Mouse (Mus musculus): ENCODE data around the gene Slc11a2. TPM values are rescaled to one million over a fixed set of nuclear protein-coding genes. Genes with fewer than 3 reads are reported as not detected.

The Slc11a2 gene
- total RNA-seq, 1 experiment: 59.8 TPM

- H3K9me3 ChIP-seq (ENCODE audit: control insufficient read depth, insufficient read depth, low read depth, low read length): no peaks in the 10 kb centered on the region
- in situ Hi-C loops (cut with MboI; ENCODE audit: low sequenced_read_pairs in 2 of 2, unreplicated experiment in 2 of 2): no loop called here
- no peak overlapping the region for H3K27ac ChIP-seq (ENCODE audit: insufficient read depth, low read depth, low read length, poor library complexity, severe bottlenecking)
- DNase-seq (ENCODE audit: low read depth, low spot score): no peak
- no peak overlapping the region; the same call in 1 of the 2 replicates for H3K9ac ChIP-seq (ENCODE audit: insufficient read depth, low read depth, low read length, poor library complexity, severe bottlenecking)
- H3K4me1 ChIP-seq (ENCODE audit: control insufficient read depth in 2 of 2, insufficient read depth in 2 of 2, low read length in 2 of 2, poor library complexity in 1 of 2): peaks cover 3 to 6% of the 10 kb centered on the region in 2 experiments; a peak in 1 of 4 replicates
- H3K36me3 ChIP-seq (ENCODE audit: control insufficient read depth, insufficient read depth, low read length, poor library complexity, severe bottlenecking): peaks cover 2% of the 10 kb centered on the region; the same call in 1 of the 2 replicates
- no peak overlapping the region for H3K4me3 ChIP-seq (ENCODE audit: insufficient read depth in 1 of 2, low read depth in 1 of 2, low read length in 2 of 2, poor library complexity in 1 of 2, severe bottlenecking in 1 of 2)
- TF ChIP-seq MAFK (IDR thresholded peaks at IDR 0.05; ENCODE audit: insufficient read depth, low read depth, low read length) (no peak), CHD2 (IDR thresholded peaks at IDR 0.05; ENCODE audit: low read depth, low read length) (no peak), ZC3H11A (IDR thresholded peaks at IDR 0.05; ENCODE audit: borderline replicate concordance, low read depth, low read length) (no peak)
Observed at GRCm38 (mm10) chr15:100415684-100416083, 9.2 kb downstream of the Slc11a2 start.

GRCm38 (mm10) chr15:100414942-100415341 lies 9.9 kb downstream of the Slc11a2 start:
- in situ Hi-C loops (cut with MboI; ENCODE audit: low sequenced_read_pairs in 2 of 2, unreplicated experiment in 2 of 2): no loop called here
- Histone ChIP-seq H3K4me1 (ENCODE audit: control insufficient read depth in 2 of 2, insufficient read depth in 2 of 2, low read length in 2 of 2, poor library complexity in 1 of 2) (peaks cover 3 to 6% of the 10 kb centered on the region in 2 experiments; a peak in 1 of 4 replicates), H3K27ac (ENCODE audit: insufficient read depth, low read depth, low read length, poor library complexity, severe bottlenecking) (no peak overlapping the region)

GRCm38 (mm10) chr15:100414011-100414410 lies 10.9 kb downstream of the Slc11a2 start:
- TF ChIP-seq ZC3H11A (IDR thresholded peaks at IDR 0.05; ENCODE audit: borderline replicate concordance, low read depth, low read length) (no peak), CHD2 (IDR thresholded peaks at IDR 0.05; ENCODE audit: low read depth, low read length) (no peak), MAFK (IDR thresholded peaks at IDR 0.05; ENCODE audit: insufficient read depth, low read depth, low read length) (no peak), ZNF384 (IDR thresholded peaks at IDR 0.05; ENCODE audit: low read depth, low read length) (no peak)
- no peak overlapping the region for H3K4me3 ChIP-seq (ENCODE audit: insufficient read depth in 1 of 2, low read depth in 1 of 2, low read length in 2 of 2, poor library complexity in 1 of 2, severe bottlenecking in 1 of 2)
- no peak overlapping the region for H3K9ac ChIP-seq (ENCODE audit: insufficient read depth, low read depth, low read length, poor library complexity, severe bottlenecking)
- no peak for DNase-seq (ENCODE audit: low read depth, low spot score)
- no peak overlapping the region for H3K27ac ChIP-seq (ENCODE audit: insufficient read depth, low read depth, low read length, poor library complexity, severe bottlenecking)
- in situ Hi-C loops (cut with MboI; ENCODE audit: low sequenced_read_pairs in 2 of 2, unreplicated experiment in 2 of 2): no loop called here
- H3K9me3 ChIP-seq (ENCODE audit: control insufficient read depth, insufficient read depth, low read depth, low read length): no peaks in the 10 kb centered on the region
- peaks cover 3 to 6% of the 10 kb centered on the region in 2 experiments; a peak in 1 of 4 replicates for H3K4me1 ChIP-seq (ENCODE audit: control insufficient read depth in 2 of 2, insufficient read depth in 2 of 2, low read length in 2 of 2, poor library complexity in 1 of 2)
- peaks cover 10% of the 10 kb centered on the region for H3K36me3 ChIP-seq (ENCODE audit: control insufficient read depth, insufficient read depth, low read length, poor library complexity, severe bottlenecking)

More at GRCm38 (mm10) chr15:100414942-100415341, 9.9 kb downstream of the Slc11a2 start:
- Histone ChIP-seq H3K36me3 (ENCODE audit: control insufficient read depth, insufficient read depth, low read length, poor library complexity, severe bottlenecking) (peaks cover 8% of the 10 kb centered on the region), H3K9ac (ENCODE audit: insufficient read depth, low read depth, low read length, poor library complexity, severe bottlenecking) (no peak overlapping the region), H3K4me3 (ENCODE audit: insufficient read depth in 1 of 2, low read depth in 1 of 2, low read length in 2 of 2, poor library complexity in 1 of 2, severe bottlenecking in 1 of 2) (no peak overlapping the region), H3K9me3 (ENCODE audit: control insufficient read depth, insufficient read depth, low read depth, low read length) (no peaks in the 10 kb centered on the region)
- TF ChIP-seq ZNF384 (IDR thresholded peaks at IDR 0.05; ENCODE audit: low read depth, low read length) (no peak), MAFK (IDR thresholded peaks at IDR 0.05; ENCODE audit: insufficient read depth, low read depth, low read length) (no peak), CHD2 (IDR thresholded peaks at IDR 0.05; ENCODE audit: low read depth, low read length) (no peak), ZC3H11A (IDR thresholded peaks at IDR 0.05; ENCODE audit: borderline replicate concordance, low read depth, low read length) (no peak), HCFC1 (IDR thresholded peaks at IDR 0.05; ENCODE audit: borderline replicate concordance, insufficient read depth, low read length) (no peak)
- DNase-seq (ENCODE audit: low read depth, low spot score): no peak

- DNase-seq (ENCODE audit: low read depth, low spot score): no peak
- H3K4me3 ChIP-seq (ENCODE audit: insufficient read depth in 1 of 2, low read depth in 1 of 2, low read length in 2 of 2, poor library complexity in 1 of 2, severe bottlenecking in 1 of 2): no peak overlapping the region
- H3K27ac ChIP-seq (ENCODE audit: insufficient read depth, low read depth, low read length, poor library complexity, severe bottlenecking): no peak overlapping the region
- in situ Hi-C loops (cut with MboI; ENCODE audit: low sequenced_read_pairs in 2 of 2, unreplicated experiment in 2 of 2): no loop called here
- H3K36me3 ChIP-seq (ENCODE audit: control insufficient read depth, insufficient read depth, low read length, poor library complexity, severe bottlenecking): peaks cover 12% of the 10 kb centered on the region
- H3K9me3 ChIP-seq (ENCODE audit: control insufficient read depth, insufficient read depth, low read depth, low read length): no peaks in the 10 kb centered on the region
- H3K4me1 ChIP-seq (ENCODE audit: control insufficient read depth in 2 of 2, insufficient read depth in 2 of 2, low read length in 2 of 2, poor library complexity in 1 of 2): peaks cover 3 to 6% of the 10 kb centered on the region in 2 experiments; a peak in 1 of 4 replicates
- TF ChIP-seq CHD2 (IDR thresholded peaks at IDR 0.05; ENCODE audit: low read depth, low read length) (no peak), ZC3H11A (IDR thresholded peaks at IDR 0.05; ENCODE audit: borderline replicate concordance, low read depth, low read length) (no peak), MAFK (IDR thresholded peaks at IDR 0.05; ENCODE audit: insufficient read depth, low read depth, low read length) (no peak), ZNF384 (IDR thresholded peaks at IDR 0.05; ENCODE audit: low read depth, low read length) (no peak), HCFC1 (IDR thresholded peaks at IDR 0.05; ENCODE audit: borderline replicate concordance, insufficient read depth, low read length) (no peak)
- no peak overlapping the region for H3K9ac ChIP-seq (ENCODE audit: insufficient read depth, low read depth, low read length, poor library complexity, severe bottlenecking)
Observed at GRCm38 (mm10) chr15:100413306-100413705, 11.6 kb downstream of the Slc11a2 start.

DNA sequence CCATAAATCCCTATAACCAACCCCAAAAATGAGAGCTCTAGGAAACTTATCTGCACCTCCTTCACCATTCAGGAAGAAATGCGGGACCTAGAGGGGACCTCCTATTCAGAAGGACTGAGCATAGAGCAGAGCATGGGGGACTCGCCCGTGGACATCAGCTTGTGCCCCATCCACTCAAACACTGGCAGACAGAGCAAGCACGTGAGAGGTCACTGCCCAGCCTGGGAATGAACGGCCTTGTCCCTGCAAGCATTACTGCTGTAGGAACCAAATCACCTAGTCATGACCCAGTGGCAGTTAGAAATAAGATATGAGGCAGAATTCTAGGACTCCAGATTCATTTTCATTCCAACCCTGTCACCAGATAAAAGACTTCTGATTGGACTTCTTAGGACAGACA lies 13.1 kb downstream of the Slc11a2 start:
- H3K9me3 ChIP-seq (ENCODE audit: control insufficient read depth, insufficient read depth, low read depth, low read length): no peaks in the 10 kb centered on the region
- peaks cover 17% of the 10 kb centered on the region for H3K36me3 ChIP-seq (ENCODE audit: control insufficient read depth, insufficient read depth, low read length, poor library complexity, severe bottlenecking)
- in situ Hi-C loops (cut with MboI; ENCODE audit: low sequenced_read_pairs in 2 of 2, unreplicated experiment in 2 of 2): no loop called here

More for the DNA sequence above, 13.1 kb downstream of the Slc11a2 start:
- Histone ChIP-seq H3K4me3 (ENCODE audit: insufficient read depth in 1 of 2, low read depth in 1 of 2, low read length in 2 of 2, poor library complexity in 1 of 2, severe bottlenecking in 1 of 2) (no peak overlapping the region), H3K4me1 (ENCODE audit: control insufficient read depth in 2 of 2, insufficient read depth in 2 of 2, low read length in 2 of 2, poor library complexity in 1 of 2) (peaks cover 3 to 6% of the 10 kb centered on the region in 2 experiments; a peak in 1 of 4 replicates), H3K27ac (ENCODE audit: insufficient read depth, low read depth, low read length, poor library complexity, severe bottlenecking) (no peak overlapping the region), H3K9ac (ENCODE audit: insufficient read depth, low read depth, low read length, poor library complexity, severe bottlenecking) (no peak overlapping the region)
- TF ChIP-seq CHD2 (IDR thresholded peaks at IDR 0.05; ENCODE audit: low read depth, low read length): no peak
- no peak for TF ChIP-seq ZC3H11A (IDR thresholded peaks at IDR 0.05; ENCODE audit: borderline replicate concordance, low read depth, low read length)
- no peak for TF ChIP-seq HCFC1 (IDR thresholded peaks at IDR 0.05; ENCODE audit: borderline replicate concordance, insufficient read depth, low read length)
- TF ChIP-seq MAFK (IDR thresholded peaks at IDR 0.05; ENCODE audit: insufficient read depth, low read depth, low read length): no peak
- TF ChIP-seq ZNF384 (IDR thresholded peaks at IDR 0.05; ENCODE audit: low read depth, low read length): no peak
- no peak for DNase-seq (ENCODE audit: low read depth, low spot score)
